Mouse (Mus musculus): ENCODE results near the gene Lima1. TPM values are rescaled to one million over a fixed set of nuclear protein-coding genes. Genes with fewer than 3 reads are reported as not detected.

Lima1 gene
- polyA plus RNA-seq, 1 experiment from 2014 or later, result 69.4 TPM

DNA sequence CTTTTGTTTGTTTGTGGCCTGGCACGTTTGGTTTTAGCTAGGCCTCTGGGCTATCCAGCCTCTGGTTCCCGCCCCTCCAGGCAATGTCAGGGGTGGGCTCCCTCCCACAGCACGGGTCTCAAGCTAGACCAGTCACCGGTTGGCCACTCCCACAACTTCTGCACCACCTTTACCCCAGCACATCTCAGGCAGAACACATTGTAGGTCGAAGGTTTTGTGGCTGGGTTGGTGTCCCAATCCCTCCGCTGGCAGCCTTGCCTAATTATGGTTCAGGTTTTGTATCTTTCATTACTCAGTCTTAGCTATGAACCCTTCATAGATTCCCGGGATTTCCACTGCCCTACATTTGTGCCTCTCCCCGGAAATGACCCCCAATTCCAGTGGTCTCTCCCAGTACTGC lies 17.8 kb downstream of the Lima1 start:
- no peak overlapping the region for H3K27ac ChIP-seq (ENCODE audit: low read length)
- H3K27me3 ChIP-seq (ENCODE audit: control insufficient read depth, insufficient read depth, low read length), result no peaks in the 10 kb centered on the region
- no peaks in the 10 kb centered on the region for H3K36me3 ChIP-seq (ENCODE audit: control insufficient read depth, insufficient read depth, low read length)
- no peak overlapping the region for H3K4me3 ChIP-seq (ENCODE audit: low read depth, low read length)
- peak; percentile 33; the same call in 1 of the 2 replicates for ATAC-seq (ENCODE audit: insufficient number of reproducible peaks, insufficient read depth, low FRiP score, low read depth)
- H3K4me1 ChIP-seq (ENCODE audit: control insufficient read depth, insufficient read depth, low read length), result peaks cover 4% of the 10 kb centered on the region; the same call in 1 of the 2 replicates
- no peak overlapping the region for H3K9ac ChIP-seq (replicated peaks; ENCODE audit: low read depth, low read length)
- no peak overlapping the region for H3K4me2 ChIP-seq (replicated peaks; ENCODE audit: low read depth, low read length)
- H3K9me3 ChIP-seq (ENCODE audit: control insufficient read depth, low read depth, low read length), result no peaks in the 10 kb centered on the region
- 57% methylated on average over 8 of the region's 8 CpGs for WGBS

DNA sequence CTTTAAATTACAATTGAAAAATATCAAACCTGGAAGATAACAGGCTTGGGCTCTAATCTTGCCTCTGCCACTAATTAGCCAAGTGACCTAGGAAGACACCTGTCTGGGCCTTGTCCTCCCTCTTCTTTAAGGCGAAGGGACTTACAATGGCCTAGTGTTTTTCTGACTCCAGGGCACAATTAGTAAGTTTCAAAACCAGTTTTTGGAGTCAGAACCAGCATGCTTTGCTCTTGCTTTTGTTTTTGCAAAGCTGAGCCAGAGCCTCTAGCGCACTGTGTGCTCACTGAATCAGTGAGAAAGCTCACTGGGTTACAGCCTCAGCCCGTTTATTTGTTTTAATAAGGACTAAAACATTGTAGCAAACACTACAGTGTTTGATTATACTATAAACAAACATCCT lies 20.1 kb downstream of the Lima1 start:
- H3K4me3 ChIP-seq (ENCODE audit: low read depth, low read length), result no peak overlapping the region
- H3K27ac ChIP-seq (ENCODE audit: low read length), result no peak overlapping the region
- no peaks in the 10 kb centered on the region for H3K36me3 ChIP-seq (ENCODE audit: control insufficient read depth, insufficient read depth, low read length)
- ATAC-seq (ENCODE audit: insufficient number of reproducible peaks, insufficient read depth, low FRiP score, low read depth), result no peak
- H3K9me3 ChIP-seq (ENCODE audit: control insufficient read depth, low read depth, low read length), result peaks cover 2% of the 10 kb centered on the region; the same call in 1 of the 2 replicates
- H3K9ac ChIP-seq (replicated peaks; ENCODE audit: low read depth, low read length), result no peak overlapping the region
- H3K4me2 ChIP-seq (replicated peaks; ENCODE audit: low read depth, low read length), result no peak overlapping the region
- H3K4me1 ChIP-seq (ENCODE audit: control insufficient read depth, insufficient read depth, low read length), result peaks cover 4% of the 10 kb centered on the region; the same call in 1 of the 2 replicates
- H3K27me3 ChIP-seq (ENCODE audit: control insufficient read depth, insufficient read depth, low read length), result no peaks in the 10 kb centered on the region
- WGBS, result 73% methylated on average over 3 of the region's 3 CpGs

DNA sequence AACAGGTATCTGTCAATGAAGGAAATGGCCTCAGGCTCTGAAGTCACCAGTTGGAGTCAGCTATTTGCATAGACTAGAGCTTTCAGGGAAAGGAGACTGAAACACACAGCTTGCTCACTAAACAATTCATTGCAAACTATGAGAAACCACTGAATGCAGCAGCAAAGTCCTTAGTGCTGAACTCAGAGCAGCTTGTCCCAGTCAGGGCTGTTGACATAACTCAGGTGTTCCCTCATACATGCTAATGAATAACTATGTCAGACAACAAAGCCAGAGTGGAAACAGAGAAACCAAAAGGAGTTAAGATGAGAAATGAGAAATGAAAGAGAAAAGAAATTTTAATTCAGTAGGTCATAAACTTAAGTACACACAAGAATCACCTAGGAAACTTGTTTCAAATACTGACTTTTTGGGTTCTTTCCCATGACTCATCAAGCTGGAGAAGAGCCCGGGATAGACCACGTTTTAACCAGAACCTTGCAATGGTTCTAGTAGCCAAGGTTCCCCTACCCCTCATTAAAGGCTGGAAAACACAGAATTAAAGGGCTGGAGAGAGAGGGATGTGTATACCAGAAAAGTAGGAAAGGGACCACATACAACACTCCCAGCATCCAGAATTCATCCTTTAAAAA lies 22.5 kb downstream of the Lima1 start:
- Histone ChIP-seq H3K4me2 (replicated peaks; ENCODE audit: low read depth, low read length) (no peak overlapping the region), H3K27ac (ENCODE audit: low read length) (no peak overlapping the region), H3K4me3 (ENCODE audit: low read depth, low read length) (no peak overlapping the region), H3K4me1 (ENCODE audit: control insufficient read depth, insufficient read depth, low read length) (peaks cover 13% of the 10 kb centered on the region; the same call in 1 of the 2 replicates), H3K9ac (replicated peaks; ENCODE audit: low read depth, low read length) (no peak overlapping the region), H3K27me3 (ENCODE audit: control insufficient read depth, insufficient read depth, low read length) (no peaks in the 10 kb centered on the region), H3K36me3 (ENCODE audit: control insufficient read depth, insufficient read depth, low read length) (no peaks in the 10 kb centered on the region), H3K9me3 (ENCODE audit: control insufficient read depth, low read depth, low read length) (peaks cover 2% of the 10 kb centered on the region; the same call in 1 of the 2 replicates)
- no peak for ATAC-seq (ENCODE audit: insufficient number of reproducible peaks, insufficient read depth, low FRiP score, low read depth)
- 71% methylated on average over 2 of the region's 2 CpGs for WGBS

DNA sequence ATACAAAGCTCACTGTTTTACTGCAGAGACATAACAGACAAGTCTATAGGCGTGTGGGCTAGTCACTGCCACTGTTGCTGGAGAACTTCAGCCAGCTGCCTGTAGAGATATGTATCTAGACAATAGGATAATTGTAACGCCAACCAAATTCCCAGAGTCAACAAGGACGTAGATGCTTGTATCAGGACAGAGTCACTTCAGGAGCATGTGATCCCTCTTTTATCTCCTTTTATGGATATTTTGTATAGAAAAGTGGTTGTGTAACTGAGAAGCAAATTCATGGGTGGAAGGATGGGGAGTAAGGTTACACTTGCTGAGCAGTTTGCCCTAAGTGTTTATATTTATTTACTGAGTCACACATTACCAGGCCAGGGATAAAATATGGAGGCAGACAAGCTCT lies 25.0 kb downstream of the Lima1 start:
- Histone ChIP-seq H3K27ac (ENCODE audit: low read length) (no peak overlapping the region), H3K27me3 (ENCODE audit: control insufficient read depth, insufficient read depth, low read length) (no peaks in the 10 kb centered on the region), H3K36me3 (ENCODE audit: control insufficient read depth, insufficient read depth, low read length) (no peaks in the 10 kb centered on the region), H3K9ac (replicated peaks; ENCODE audit: low read depth, low read length) (no peak overlapping the region), H3K9me3 (ENCODE audit: control insufficient read depth, low read depth, low read length) (peaks cover 2% of the 10 kb centered on the region; the same call in 1 of the 2 replicates), H3K4me1 (ENCODE audit: control insufficient read depth, insufficient read depth, low read length) (peaks cover 31% of the 10 kb centered on the region), H3K4me2 (replicated peaks; ENCODE audit: low read depth, low read length) (no peak overlapping the region), H3K4me3 (ENCODE audit: low read depth, low read length) (no peak overlapping the region)
- no peak for ATAC-seq (ENCODE audit: insufficient number of reproducible peaks, insufficient read depth, low FRiP score, low read depth)
- WGBS, result 58% methylated on average over 3 of the region's 3 CpGs

DNA sequence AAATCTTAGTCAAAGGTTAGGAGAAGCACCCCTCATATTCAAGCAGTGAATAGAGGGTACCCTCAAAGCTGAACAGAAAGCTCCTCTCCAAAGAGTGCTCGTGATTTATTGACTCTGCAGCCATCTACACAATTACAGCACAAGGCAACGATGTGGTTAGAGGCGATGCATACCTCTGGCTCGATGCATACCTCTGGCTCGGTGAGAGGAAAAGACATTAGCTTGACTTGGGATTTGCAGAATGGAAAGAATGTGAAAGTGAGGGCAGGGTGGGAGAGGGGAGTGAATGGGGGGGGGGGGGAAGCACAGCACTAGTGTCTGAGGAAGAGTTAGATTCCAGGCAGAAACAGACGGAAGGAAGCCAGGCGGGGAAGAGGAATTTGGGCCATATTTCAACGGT lies 27.3 kb downstream of the Lima1 start:
- WGBS, result 26% methylated on average over 8 of the region's 8 CpGs
- no peak overlapping the region for H3K27ac ChIP-seq (ENCODE audit: low read length)
- peak; percentile 35; the same call in 1 of the 2 replicates for ATAC-seq (ENCODE audit: insufficient number of reproducible peaks, insufficient read depth, low FRiP score, low read depth)
- no peaks in the 10 kb centered on the region for H3K36me3 ChIP-seq (ENCODE audit: control insufficient read depth, insufficient read depth, low read length)
- H3K27me3 ChIP-seq (ENCODE audit: control insufficient read depth, insufficient read depth, low read length), result no peaks in the 10 kb centered on the region
- H3K9me3 ChIP-seq (ENCODE audit: control insufficient read depth, low read depth, low read length), result peaks cover 2% of the 10 kb centered on the region; the same call in 1 of the 2 replicates
- peaks cover 31% of the 10 kb centered on the region for H3K4me1 ChIP-seq (ENCODE audit: control insufficient read depth, insufficient read depth, low read length)
- no peak overlapping the region for H3K9ac ChIP-seq (replicated peaks; ENCODE audit: low read depth, low read length)
- H3K4me2 ChIP-seq (replicated peaks; ENCODE audit: low read depth, low read length), result no peak overlapping the region
- no peak overlapping the region for H3K4me3 ChIP-seq (ENCODE audit: low read depth, low read length)

DNA sequence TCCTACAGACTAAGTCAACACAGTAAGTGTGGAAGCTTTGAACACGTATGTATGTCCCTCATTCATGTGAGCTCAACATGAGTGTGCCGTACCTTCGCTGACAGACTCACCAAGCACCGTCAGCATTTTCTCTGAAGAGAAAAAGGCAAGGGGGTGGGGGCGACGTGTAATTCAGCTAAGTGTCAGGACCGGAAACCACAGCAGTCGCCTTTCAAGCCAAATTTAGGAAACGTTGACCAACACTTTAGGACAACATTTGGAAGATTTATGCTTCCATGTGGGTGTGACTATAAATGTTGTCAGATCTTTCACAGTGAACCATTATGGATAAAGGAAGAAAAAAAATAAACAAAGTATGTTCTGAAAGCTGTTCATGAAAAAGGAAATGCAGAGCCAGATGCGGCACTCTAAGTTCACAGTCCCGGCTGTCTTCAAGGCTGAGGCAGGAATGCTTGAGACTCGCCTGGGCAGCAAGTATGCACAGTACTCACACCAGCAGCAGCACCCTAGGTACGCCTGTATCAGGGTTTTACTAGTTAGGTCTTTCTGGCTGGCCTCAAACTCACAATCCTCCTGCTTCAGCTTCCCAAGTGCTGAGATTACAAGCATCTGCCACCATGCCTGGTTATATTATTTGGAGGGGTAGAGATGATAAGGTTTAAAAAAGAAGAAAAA lies 27.9 kb downstream of the Lima1 start:
- no peak overlapping the region for H3K4me2 ChIP-seq (replicated peaks; ENCODE audit: low read depth, low read length)
- peaks cover 5% of the 10 kb centered on the region; the same call in 1 of the 2 replicates for H3K36me3 ChIP-seq (ENCODE audit: control insufficient read depth, insufficient read depth, low read length)
- H3K9me3 ChIP-seq (ENCODE audit: control insufficient read depth, low read depth, low read length), result peaks cover 2% of the 10 kb centered on the region; the same call in 1 of the 2 replicates
- H3K27ac ChIP-seq (ENCODE audit: low read length), result peak overlapping the region; percentile 63; the same call in 1 of the 2 replicates
- H3K9ac ChIP-seq (replicated peaks; ENCODE audit: low read depth, low read length), result no peak overlapping the region
- H3K4me3 ChIP-seq (ENCODE audit: low read depth, low read length), result no peak overlapping the region
- 36% methylated on average over 13 of the region's 13 CpGs for WGBS
- peaks cover 31% of the 10 kb centered on the region for H3K4me1 ChIP-seq (ENCODE audit: control insufficient read depth, insufficient read depth, low read length)
- H3K27me3 ChIP-seq (ENCODE audit: control insufficient read depth, insufficient read depth, low read length), result no peaks in the 10 kb centered on the region
- no peak for ATAC-seq (ENCODE audit: insufficient number of reproducible peaks, insufficient read depth, low FRiP score, low read depth)

DNA sequence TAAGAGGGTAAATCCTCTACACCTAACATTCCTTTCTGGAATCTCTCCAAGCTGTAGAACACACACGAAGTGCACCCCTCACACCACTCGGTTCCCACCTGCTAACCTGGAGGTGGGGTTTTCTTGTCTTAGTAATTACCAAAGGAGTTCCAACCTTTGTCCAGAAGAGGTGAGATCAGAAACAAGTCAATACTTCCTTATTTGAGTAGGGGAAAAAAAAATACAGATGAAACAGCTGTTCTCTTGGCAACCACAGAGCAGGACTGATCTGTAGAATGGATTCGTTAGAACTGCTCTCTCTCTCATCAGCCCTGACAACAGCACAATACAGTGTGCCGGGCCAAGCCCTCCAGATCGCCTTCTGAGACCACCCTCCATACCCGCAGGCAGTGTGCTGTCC lies 28.6 kb downstream of the Lima1 start:
- peaks cover 31% of the 10 kb centered on the region for H3K4me1 ChIP-seq (ENCODE audit: control insufficient read depth, insufficient read depth, low read length)
- H3K27ac ChIP-seq (ENCODE audit: low read length), result peak overlapping the region; percentile 63
- peak; percentile 54; the same call in 1 of the 2 replicates for ATAC-seq (ENCODE audit: insufficient number of reproducible peaks, insufficient read depth, low FRiP score, low read depth)
- H3K9me3 ChIP-seq (ENCODE audit: control insufficient read depth, low read depth, low read length), result no peaks in the 10 kb centered on the region
- 32% methylated on average over 6 of the region's 6 CpGs for WGBS
- H3K27me3 ChIP-seq (ENCODE audit: control insufficient read depth, insufficient read depth, low read length), result no peaks in the 10 kb centered on the region
- H3K4me3 ChIP-seq (ENCODE audit: low read depth, low read length), result no peak overlapping the region
- no peak overlapping the region for H3K4me2 ChIP-seq (replicated peaks; ENCODE audit: low read depth, low read length)
- H3K36me3 ChIP-seq (ENCODE audit: control insufficient read depth, insufficient read depth, low read length), result peaks cover 8% of the 10 kb centered on the region; the same call in 1 of the 2 replicates
- no peak overlapping the region for H3K9ac ChIP-seq (replicated peaks; ENCODE audit: low read depth, low read length)

DNA sequence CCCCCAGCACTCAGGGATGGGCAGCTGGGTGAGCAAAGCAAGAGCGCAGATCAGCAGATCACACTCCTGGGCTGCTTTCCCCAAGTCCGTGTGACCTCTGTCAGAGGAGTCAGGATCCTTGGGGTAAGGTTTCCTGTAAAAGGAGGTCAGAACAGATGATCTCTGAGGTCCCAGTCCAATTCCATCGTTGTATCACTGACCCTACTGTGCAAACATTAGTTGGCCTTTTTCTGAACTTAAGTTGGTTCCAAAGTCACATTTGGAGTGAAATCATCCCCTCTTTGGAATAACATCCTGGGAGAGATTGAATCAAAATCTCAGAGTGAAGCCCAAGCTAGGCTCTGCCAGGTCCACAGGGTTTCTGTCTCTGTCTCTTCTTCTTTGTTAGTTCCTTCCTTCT lies 31.4 kb downstream of the Lima1 start:
- ATAC-seq (ENCODE audit: insufficient number of reproducible peaks, insufficient read depth, low FRiP score, low read depth), result no peak
- Histone ChIP-seq H3K36me3 (ENCODE audit: control insufficient read depth, insufficient read depth, low read length) (peaks cover 8% of the 10 kb centered on the region; the same call in 1 of the 2 replicates), H3K4me3 (ENCODE audit: low read depth, low read length) (no peak overlapping the region), H3K27me3 (ENCODE audit: control insufficient read depth, insufficient read depth, low read length) (no peaks in the 10 kb centered on the region), H3K27ac (ENCODE audit: low read length) (no peak overlapping the region), H3K9me3 (ENCODE audit: control insufficient read depth, low read depth, low read length) (no peaks in the 10 kb centered on the region), H3K9ac (replicated peaks; ENCODE audit: low read depth, low read length) (no peak overlapping the region), H3K4me1 (ENCODE audit: control insufficient read depth, insufficient read depth, low read length) (peaks cover 27% of the 10 kb centered on the region), H3K4me2 (replicated peaks; ENCODE audit: low read depth, low read length) (no peak overlapping the region)
- WGBS, result 71% methylated on average over 3 of the region's 3 CpGs

All from stomach, embryonic 14.5 days (tissue).